8 mouse cellular contexts compared by ENCODE assay signal in the genomic region with DNA sequence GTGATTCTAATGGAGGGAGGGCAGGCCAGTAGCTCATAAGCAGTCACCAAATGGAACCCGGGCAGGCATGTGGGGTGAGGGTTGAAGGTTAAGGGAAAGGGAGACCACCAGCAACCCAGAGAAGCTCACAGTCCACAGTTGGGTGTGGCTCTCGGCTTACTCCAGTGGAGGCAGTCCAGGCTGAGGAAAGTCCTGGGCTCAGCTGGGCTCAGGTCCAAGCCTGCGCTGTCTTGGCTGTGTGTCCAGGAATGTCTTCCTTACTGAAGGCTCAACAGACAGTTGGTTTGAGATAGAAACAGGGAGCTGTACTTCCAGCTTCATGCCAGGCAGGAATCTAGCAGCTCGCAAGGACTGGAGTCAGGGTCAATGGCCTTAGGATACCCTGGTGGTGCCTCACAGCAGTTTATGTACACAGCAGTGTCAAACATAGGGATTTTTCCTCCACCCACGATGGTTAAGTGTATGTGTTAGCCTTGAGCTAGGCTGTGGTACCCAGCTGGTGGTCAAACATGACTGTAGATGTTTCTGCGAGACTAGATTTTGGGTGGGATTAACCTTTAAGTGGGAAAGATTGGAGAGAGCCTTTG.
DNase-seq lines count a peak whose midpoint lies in the region; ATAC-seq lines count a peak whose summit lies in the region.
"Had no signal": no experiment of that assay in that cellular context is flagged by ENCODE, and none has a peak within 500 bp of the region (broad histone marks: within the 10 kb centered on the region; RNA-seq: fewer than 3 reads in every experiment).

No protein-coding gene starts in this region.

- H3K9me3 ChIP-seq in heart, embryonic 16.5 days (replicated peaks; ENCODE audit: control insufficient read depth, low read length), result no peaks in the 10 kb centered on the region
- H3K9me3 ChIP-seq in lung, embryonic 15.5 days, result no peaks in the 10 kb centered on the region
- H3K9me3 ChIP-seq: embryonic facial prominence, embryonic 13.5 days had no signal

- H3K4me2 ChIP-seq in heart, embryonic 16.5 days (ENCODE audit: low read depth, low read length), result no peak overlapping the region
- H3K4me2 ChIP-seq in lung, embryonic 15.5 days, result no peak overlapping the region
- H3K4me2 ChIP-seq: embryonic facial prominence, embryonic 13.5 days had no signal

- no peaks in the 10 kb centered on the region for H3K36me3 ChIP-seq in heart, embryonic 16.5 days (ENCODE audit: control insufficient read depth, insufficient read depth)
- no peaks in the 10 kb centered on the region for H3K36me3 ChIP-seq in lung, embryonic 15.5 days
- H3K36me3 ChIP-seq: embryonic facial prominence, embryonic 13.5 days had no signal

- DNase-seq in urinary bladder, adult 18-20 months (ENCODE audit: low spot score in 2 of 2), result peak; percentile 4 to 18
- no peak for DNase-seq in urinary bladder, postnatal 10 days (ENCODE audit: low spot score)
- no peak for DNase-seq in yolk sac, embryonic 10.5 days (ENCODE audit: low spot score)
- DNase-seq in spleen, adult 18-20 months, result no peak
- no peak for DNase-seq in layer of hippocampus, postnatal 14 days (ENCODE audit: low spot score in 2 of 2)

- H3K9ac ChIP-seq in heart, embryonic 16.5 days (ENCODE audit: low read length), result no peak overlapping the region
- no peak overlapping the region for H3K9ac ChIP-seq in lung, embryonic 15.5 days
- H3K9ac ChIP-seq: embryonic facial prominence, embryonic 13.5 days had no signal

- H3K4me1 ChIP-seq in heart, embryonic 16.5 days (ENCODE audit: control insufficient read depth, insufficient read depth, low read length), result peaks cover 24% of the 10 kb centered on the region
- peaks cover 17% of the 10 kb centered on the region for H3K4me1 ChIP-seq in lung, embryonic 15.5 days

- ATAC-seq in heart, embryonic 16.5 days (replicated peaks; ENCODE audit: extremely low read depth, insufficient read depth, low FRiP score), result peak; percentile 70
- peak; percentile 60 for ATAC-seq in lung, embryonic 15.5 days (ENCODE audit: borderline replicate concordance, extremely low read depth, low FRiP score, low TSS enrichment)

- 46% methylated on average over 6 of the region's 6 CpGs for WGBS in heart, embryonic 16.5 days
- 35% methylated on average over 6 of the region's 6 CpGs for WGBS in lung, embryonic 15.5 days

- no peak overlapping the region for H3K4me3 ChIP-seq in heart, embryonic 16.5 days (ENCODE audit: low read length)
- no peak overlapping the region for H3K4me3 ChIP-seq in lung, embryonic 15.5 days
- H3K4me3 ChIP-seq: embryonic facial prominence, embryonic 13.5 days had no signal

- no peaks in the 10 kb centered on the region for H3K27me3 ChIP-seq in heart, embryonic 16.5 days (ENCODE audit: control insufficient read depth, insufficient read depth, low read length)
- H3K27me3 ChIP-seq in lung, embryonic 15.5 days, result no peaks in the 10 kb centered on the region
- H3K27me3 ChIP-seq: embryonic facial prominence, embryonic 13.5 days had no signal

- peak overlapping the region; percentile 38 for H3K27ac ChIP-seq in heart, embryonic 16.5 days (ENCODE audit: low read length)
- H3K27ac ChIP-seq in lung, embryonic 15.5 days, result no peak overlapping the region
- H3K27ac ChIP-seq: embryonic facial prominence, embryonic 13.5 days had no signal

Comparison
In these comparisons a context has a peak if more than half of its experiments do, and no peak if none do; other contexts are left out.
1. DNase-seq: peak in urinary bladder, adult 18-20 months (2 of 2); none in urinary bladder, postnatal 10 days (single experiment), yolk sac, embryonic 10.5 days (single experiment), spleen, adult 18-20 months (0 of 2) and layer of hippocampus, postnatal 14 days (0 of 2).